23 mouse cellular contexts compared by ENCODE assay signal in the genomic region with DNA sequence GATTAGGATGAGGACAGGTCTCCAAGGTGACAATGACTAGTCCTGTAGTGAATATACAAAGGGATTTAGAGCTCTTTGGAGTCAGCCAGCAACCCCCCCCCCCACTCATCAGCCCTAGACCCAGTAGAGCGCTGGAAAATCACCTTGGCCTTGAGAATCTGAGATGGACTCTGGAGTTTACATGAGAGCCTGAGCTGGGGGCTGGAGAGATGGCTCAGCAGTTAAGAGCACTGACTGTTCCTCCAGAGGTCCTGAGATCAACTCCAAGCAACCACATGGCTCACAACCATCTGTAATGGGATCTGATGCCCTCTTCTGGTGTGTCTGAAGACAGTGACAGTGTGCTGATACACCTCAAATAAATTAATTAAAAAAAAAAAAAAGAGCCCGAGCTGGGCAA. TPM values are rescaled to one million over a fixed set of nuclear protein-coding genes. Genes with fewer than 3 reads are reported as not detected.
DNase-seq lines count a peak whose midpoint lies in the region; ATAC-seq and TF ChIP-seq lines count a peak whose summit lies in the region.
"Had no signal": no experiment of that assay in that cellular context is flagged by ENCODE, and none has a peak within 500 bp of the region (broad histone marks: within the 10 kb centered on the region; RNA-seq: fewer than 3 reads in every experiment).

No protein-coding gene starts in this region.

- 78% methylated on average over 2 of the region's 2 CpGs for WGBS in hindbrain, embryonic 10.5 days
- 72% methylated on average over 2 of the region's 2 CpGs for WGBS in hindbrain, postnatal 0 days
- WGBS in kidney, embryonic 16.5 days: 71% methylated on average over 2 of the region's 2 CpGs
- WGBS in kidney, embryonic 14.5 days: 64% methylated on average over 2 of the region's 2 CpGs
- WGBS in neural tube, embryonic 13.5 days: 92% methylated on average over 2 of the region's 2 CpGs
- WGBS in neural tube, embryonic 15.5 days: 90% methylated on average over 2 of the region's 2 CpGs

- H3K36me3 ChIP-seq in hindbrain, embryonic 10.5 days: peaks cover 60% of the 10 kb centered on the region
- H3K36me3 ChIP-seq in hindbrain, postnatal 0 days (ENCODE audit: insufficient read depth, low read length): no peaks in the 10 kb centered on the region
- no peaks in the 10 kb centered on the region for H3K36me3 ChIP-seq in kidney, embryonic 16.5 days (ENCODE audit: insufficient read depth, low read length)
- H3K36me3 ChIP-seq in kidney, embryonic 14.5 days (ENCODE audit: control insufficient read depth, insufficient read depth, low read length): peaks cover 17% of the 10 kb centered on the region
- peaks cover 9% of the 10 kb centered on the region for H3K36me3 ChIP-seq in neural tube, embryonic 13.5 days
- H3K36me3 ChIP-seq in neural tube, embryonic 15.5 days: no peaks in the 10 kb centered on the region

- H3K4me3 ChIP-seq in hindbrain, embryonic 10.5 days: peak overlapping the region; percentile 89; the same call in 1 of the 2 replicates
- H3K4me3 ChIP-seq in hindbrain, postnatal 0 days (ENCODE audit: low read length): no peak overlapping the region
- H3K4me3 ChIP-seq in kidney, embryonic 16.5 days (ENCODE audit: low read length): no peak overlapping the region
- no peak overlapping the region for H3K4me3 ChIP-seq in kidney, embryonic 14.5 days (ENCODE audit: low read length)
- no peak overlapping the region for H3K4me3 ChIP-seq in neural tube, embryonic 13.5 days
- no peak overlapping the region for H3K4me3 ChIP-seq in neural tube, embryonic 15.5 days (replicated peaks)
- H3K4me3 ChIP-seq: embryonic facial prominence, embryonic 15.5 days; heart, embryonic 10.5 days; limb, embryonic 10.5 days; myocyte had no signal

- H3K4me1 ChIP-seq in hindbrain, embryonic 10.5 days (replicated peaks): peaks cover 70% of the 10 kb centered on the region
- H3K4me1 ChIP-seq in hindbrain, postnatal 0 days (ENCODE audit: insufficient read depth, low read length): peaks cover 13% of the 10 kb centered on the region
- H3K4me1 ChIP-seq in kidney, embryonic 16.5 days (ENCODE audit: insufficient read depth, low read length): peaks cover 50% of the 10 kb centered on the region
- peaks cover 25% of the 10 kb centered on the region for H3K4me1 ChIP-seq in kidney, embryonic 14.5 days (ENCODE audit: control insufficient read depth, insufficient read depth, low read length)
- peaks cover 57% of the 10 kb centered on the region for H3K4me1 ChIP-seq in neural tube, embryonic 13.5 days (replicated peaks)
- H3K4me1 ChIP-seq in neural tube, embryonic 15.5 days: peaks cover 28% of the 10 kb centered on the region

- no peak for TF ChIP-seq CTCF in hindbrain, postnatal 0 days (IDR thresholded peaks at IDR 0.05; ENCODE audit: low read depth)

- H3K27ac ChIP-seq in hindbrain, embryonic 10.5 days: peak overlapping the region; percentile 100
- H3K27ac ChIP-seq in hindbrain, postnatal 0 days: no peak overlapping the region
- peak overlapping the region; percentile 99; the same call in 1 of the 2 replicates for H3K27ac ChIP-seq in kidney, embryonic 16.5 days (ENCODE audit: low read length)
- no peak overlapping the region for H3K27ac ChIP-seq in kidney, embryonic 14.5 days (ENCODE audit: low read depth, low read length)
- no peak overlapping the region for H3K27ac ChIP-seq in neural tube, embryonic 13.5 days (replicated peaks)
- H3K27ac ChIP-seq in neural tube, embryonic 15.5 days (replicated peaks): no peak overlapping the region
- H3K27ac ChIP-seq: embryonic facial prominence, embryonic 15.5 days had no signal

- H3K27me3 ChIP-seq in hindbrain, embryonic 10.5 days (ENCODE audit: insufficient read depth, poor library complexity, severe bottlenecking): no peaks in the 10 kb centered on the region
- H3K27me3 ChIP-seq in hindbrain, postnatal 0 days (ENCODE audit: insufficient read depth, low read length): no peaks in the 10 kb centered on the region
- no peaks in the 10 kb centered on the region for H3K27me3 ChIP-seq in kidney, embryonic 16.5 days (ENCODE audit: insufficient read depth, low read length)
- no peaks in the 10 kb centered on the region for H3K27me3 ChIP-seq in kidney, embryonic 14.5 days (ENCODE audit: control insufficient read depth, insufficient read depth, low read length)
- H3K27me3 ChIP-seq in neural tube, embryonic 13.5 days: no peaks in the 10 kb centered on the region
- H3K27me3 ChIP-seq in neural tube, embryonic 15.5 days (replicated peaks): no peaks in the 10 kb centered on the region
- H3K27me3 ChIP-seq: embryonic facial prominence, embryonic 15.5 days had no signal

- H3K4me2 ChIP-seq in hindbrain, postnatal 0 days (ENCODE audit: low read depth, low read length): no peak overlapping the region
- no peak overlapping the region for H3K4me2 ChIP-seq in kidney, embryonic 16.5 days (replicated peaks; ENCODE audit: low read depth, low read length)
- H3K4me2 ChIP-seq in kidney, embryonic 14.5 days (replicated peaks; ENCODE audit: low read depth, low read length): no peak overlapping the region
- 0 out of 2 replicates have a peak overlapping the region, but pooled peaks have one; percentile 89 for H3K4me2 ChIP-seq in neural tube, embryonic 13.5 days
- no peak overlapping the region for H3K4me2 ChIP-seq in neural tube, embryonic 15.5 days
- H3K4me2 ChIP-seq: embryonic facial prominence, embryonic 15.5 days had no signal

- H3K9me3 ChIP-seq in hindbrain, embryonic 10.5 days: no peaks in the 10 kb centered on the region
- H3K9me3 ChIP-seq in hindbrain, postnatal 0 days (ENCODE audit: low read length): no peaks in the 10 kb centered on the region
- H3K9me3 ChIP-seq in kidney, embryonic 16.5 days (ENCODE audit: low read length): no peaks in the 10 kb centered on the region
- H3K9me3 ChIP-seq in kidney, embryonic 14.5 days (ENCODE audit: control insufficient read depth, low read length): no peaks in the 10 kb centered on the region
- no peaks in the 10 kb centered on the region for H3K9me3 ChIP-seq in neural tube, embryonic 13.5 days
- H3K9me3 ChIP-seq in neural tube, embryonic 15.5 days (replicated peaks): no peaks in the 10 kb centered on the region
- H3K9me3 ChIP-seq: embryonic facial prominence, embryonic 15.5 days; heart, embryonic 10.5 days; limb, embryonic 10.5 days had no signal

- H3K9ac ChIP-seq in hindbrain, postnatal 0 days (replicated peaks; ENCODE audit: low read length): no peak overlapping the region
- no peak overlapping the region for H3K9ac ChIP-seq in kidney, embryonic 16.5 days (replicated peaks; ENCODE audit: low read length)
- H3K9ac ChIP-seq in kidney, embryonic 14.5 days (ENCODE audit: low read depth, low read length): no peak overlapping the region
- no peak overlapping the region for H3K9ac ChIP-seq in neural tube, embryonic 13.5 days
- H3K9ac ChIP-seq in neural tube, embryonic 15.5 days (replicated peaks): no peak overlapping the region
- H3K9ac ChIP-seq: embryonic facial prominence, embryonic 15.5 days had no signal

- no peak for DNase-seq in hindbrain, embryonic 10.5 days (ENCODE audit: low spot score)
- no peak for DNase-seq in hindbrain, postnatal 0 days (ENCODE audit: low spot score)
- no peak for DNase-seq in retina, postnatal 1 day
- DNase-seq: adrenal gland, postnatal 25 days; cerebellum, adult 11 months; embryo, embryonic 11 days; gastrocnemius, postnatal 36 days; heart, postnatal 10 days; layer of hippocampus, adult 9-11 months; lung, adult 2 months; lung, postnatal 36 days; right cerebral cortex, postnatal 4 days; thymus, adult 2 months had no signal

- ATAC-seq in hindbrain, postnatal 0 days: no peak
- no peak for ATAC-seq in kidney, embryonic 16.5 days (ENCODE audit: low FRiP score, low TSS enrichment)
- no peak for ATAC-seq in kidney, embryonic 14.5 days (ENCODE audit: low FRiP score, low TSS enrichment)
- no peak for ATAC-seq in neural tube, embryonic 13.5 days (ENCODE audit: low read depth)
- no peak for ATAC-seq in neural tube, embryonic 15.5 days (ENCODE audit: low FRiP score)
- ATAC-seq: hindbrain, embryonic 16.5 days; intestine, postnatal 0 days had no signal

RNA-seq across cellular contexts. Expression of gene Bcl7a, which starts 4.4 kb away (rescaled TPM):
- polyA plus RNA-seq in hindbrain, embryonic 10.5 days (2016; fragmentation: Nextera tagmentation; extraction: Ambion mirVana): 42.9 and 48.0 TPM in 2 replicates
- 42.4 and 42.6 TPM in 2 replicates for total RNA-seq in hindbrain, postnatal 0 days (2014; rRNA removed)
- 25.1 and 25.6 TPM in 2 replicates for polyA plus RNA-seq in hindbrain, postnatal 0 days (2015; fragmentation: Nextera tagmentation; extraction: Ambion mirVana)
- polyA plus RNA-seq in kidney, embryonic 16.5 days (2015; fragmentation: Nextera tagmentation; extraction: Ambion mirVana): 40.0 and 47.9 TPM in 2 replicates
- 39.4 and 43.2 TPM in 2 replicates for polyA plus RNA-seq in kidney, embryonic 14.5 days (2014; fragmentation: Nextera tagmentation; extraction: Ambion mirVana)
- 47.4 and 52.6 TPM in 2 replicates for polyA plus RNA-seq in neural tube, embryonic 13.5 days (2015; fragmentation: Nextera tagmentation; extraction: Ambion mirVana)
- 30.2 and 31.0 TPM in 2 replicates for polyA plus RNA-seq in neural tube, embryonic 15.5 days (2015; fragmentation: Nextera tagmentation; extraction: Ambion mirVana)

RNA-seq across cellular contexts. Expression of gene Mlxip, which starts 46.6 kb away (rescaled TPM):
- 18.0 and 18.8 TPM in 2 replicates for polyA plus RNA-seq in hindbrain, embryonic 10.5 days (2016; fragmentation: Nextera tagmentation; extraction: Ambion mirVana)
- total RNA-seq in hindbrain, postnatal 0 days (2014; rRNA removed): 16.8 and 17.9 TPM in 2 replicates
- polyA plus RNA-seq in hindbrain, postnatal 0 days (2015; fragmentation: Nextera tagmentation; extraction: Ambion mirVana): 8.7 and 12.5 TPM in 2 replicates
- 17.4 and 21.1 TPM in 2 replicates for polyA plus RNA-seq in kidney, embryonic 16.5 days (2015; fragmentation: Nextera tagmentation; extraction: Ambion mirVana)
- polyA plus RNA-seq in kidney, embryonic 14.5 days (2014; fragmentation: Nextera tagmentation; extraction: Ambion mirVana): 13.4 and 26.6 TPM in 2 replicates
- 23.5 and 28.4 TPM in 2 replicates for polyA plus RNA-seq in neural tube, embryonic 13.5 days (2015; fragmentation: Nextera tagmentation; extraction: Ambion mirVana)
- polyA plus RNA-seq in neural tube, embryonic 15.5 days (2015; fragmentation: Nextera tagmentation; extraction: Ambion mirVana): 19.3 and 19.4 TPM in 2 replicates

Comparison
In these comparisons a context has a peak if more than half of its experiments do, and no peak if none do; other contexts are left out.
1. H3K27ac ChIP-seq: peak in hindbrain, embryonic 10.5 days (single experiment) and kidney, embryonic 16.5 days (single experiment); none in hindbrain, postnatal 0 days (single experiment), kidney, embryonic 14.5 days (single experiment), neural tube, embryonic 13.5 days (single experiment) and neural tube, embryonic 15.5 days (single experiment).